Mouse (Mus musculus): ENCODE measurements around the gene Krt90.
"Not testable (repeated sequence)": the region's sequence is repeated elsewhere in the genome, so short reads cannot be mapped to it uniquely, and the experiment has no call there.

The Krt90 gene

DNA sequence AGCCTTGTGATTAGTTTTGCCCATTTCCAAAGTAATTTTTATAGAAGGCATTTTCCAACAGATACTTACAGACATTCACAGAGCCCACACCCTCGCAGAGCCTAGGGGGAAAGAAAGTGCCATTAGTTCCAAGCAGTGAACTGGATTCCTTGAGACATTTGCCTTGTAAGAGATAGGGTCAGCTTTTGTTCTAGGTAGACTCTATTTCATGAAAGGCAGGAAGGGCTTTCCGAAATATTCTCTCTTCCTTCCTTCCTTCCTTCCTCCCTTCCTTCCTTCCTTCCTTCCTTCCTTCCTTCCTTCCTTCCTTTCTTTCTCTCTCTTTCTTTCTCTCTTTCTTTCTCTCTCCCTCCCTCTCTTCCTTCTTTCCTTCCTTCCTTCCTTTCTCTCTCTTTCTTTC lies 45.6 kb downstream of the Krt90 start, which contains the start of gene Gm49425:
Gene Gm49425 (minus strand): TSS at position 101 of the 400 bp plus-strand sequence.
- DNase-seq (ENCODE audit: low spot score in 2 of 2), result not testable (repeated sequence)

DNA sequence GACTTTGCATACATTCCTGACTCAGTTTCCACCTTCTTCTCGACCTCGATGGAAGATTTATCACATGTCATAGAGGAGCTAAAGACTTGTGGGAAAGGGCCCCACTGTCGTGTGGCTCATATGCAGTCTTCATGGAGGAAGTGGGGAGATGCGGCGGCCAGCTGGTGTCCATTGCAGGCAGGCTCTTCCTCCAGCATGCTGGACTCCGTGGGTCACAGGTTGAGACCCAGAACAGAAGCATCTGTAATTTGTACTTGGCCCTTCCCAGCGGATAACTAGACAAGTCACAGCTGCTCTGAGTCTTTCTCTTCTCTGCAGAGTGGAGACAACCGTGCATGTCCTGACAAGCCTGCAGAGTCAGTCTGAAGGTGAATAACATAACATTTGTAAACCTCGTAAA lies 54.5 kb downstream of the Krt90 start:
- no peak for DNase-seq (ENCODE audit: low spot score in 2 of 2)

DNA sequence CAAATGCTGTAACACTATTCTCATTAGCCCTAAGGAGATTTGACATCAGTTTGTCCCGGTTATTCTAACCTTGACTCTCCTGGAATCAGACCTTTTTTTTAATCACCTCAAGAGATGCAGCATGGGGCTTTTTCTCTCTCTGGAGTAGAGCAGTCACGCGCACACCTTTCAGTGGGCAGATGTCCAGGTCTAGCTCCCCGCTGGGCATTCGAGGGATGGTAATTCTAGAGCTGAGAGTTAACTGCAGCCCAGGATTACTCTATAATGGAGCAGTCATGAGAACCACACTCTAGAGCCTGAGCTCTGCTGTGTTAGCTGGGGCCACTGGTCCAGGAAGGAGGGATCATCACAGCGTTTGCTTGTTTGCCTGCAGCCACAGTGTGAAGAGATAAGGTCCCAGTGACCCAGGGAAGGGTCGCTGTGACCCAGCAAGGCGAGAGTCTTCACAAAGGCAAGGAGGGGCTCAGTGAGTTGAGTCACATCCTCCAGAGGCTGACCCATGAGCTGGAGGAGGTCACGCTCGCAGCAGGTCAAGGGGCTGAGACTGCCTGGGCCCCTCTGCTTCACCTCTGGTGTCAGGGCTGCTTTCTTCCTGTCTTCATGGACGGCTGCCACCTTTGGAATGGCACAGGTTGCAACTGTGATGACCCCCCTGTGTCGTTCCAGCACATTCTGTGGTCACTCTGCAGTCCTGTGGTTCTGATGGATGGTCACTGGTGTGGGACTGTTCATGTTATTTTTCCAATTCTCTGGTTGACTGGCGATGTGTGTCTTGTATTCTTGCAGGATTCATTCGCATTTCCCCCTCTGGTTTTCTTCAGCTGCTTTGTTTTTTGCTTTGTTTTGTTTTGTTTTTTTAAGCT lies 55.6 kb downstream of the Krt90 start:
- no peak for DNase-seq (ENCODE audit: low spot score in 2 of 2)
